Mouse (Mus musculus) E14TG2a.4 (cell line): ENCODE measurements at regions not wholly inside any gene's neighbourhood (a gene's known extent, or its start where the extent isn't known, plus 50 kb on each side); places are given as distances from the start of the nearest gene placed in this dataset.

Experiments used
- CTCF ChIP-seq: conservative IDR thresholded peaks from 2 replicates; pipeline ENCODE4 v1.5.1; 2014; ENCODE audit warnings: low read length
- NANOG ChIP-seq: IDR thresholded peaks from 2 replicates; pipeline ENCODE4 v1.6.1; 2014; ENCODE audit warnings: borderline replicate concordance, low read length, mixed read lengths
- POU5F1 ChIP-seq: IDR thresholded peaks from 2 replicates; pipeline ENCODE4 v1.6.1; 2014; ENCODE audit warnings: low read length, borderline replicate concordance

GRCm38 (mm10) chr7:135346720-135347119, 63.4 kb upstream of the Foxi2 start:
- TF ChIP-seq CTCF, result peak; percentile 60
- no peak for TF ChIP-seq POU5F1
- TF ChIP-seq NANOG, result no peak
